In genomic region chr15:81086644-81087480, GRCm38 (mm10) we compare ENCODE assay signal across 9 mouse cellular contexts.
DNase-seq lines count a peak whose midpoint lies in the region; ATAC-seq and TF ChIP-seq lines count a peak whose summit lies in the region.
"Had no signal": no experiment of that assay in that cellular context is flagged by ENCODE, and none has a peak within 500 bp of the region (broad histone marks: within the 10 kb centered on the region; RNA-seq: fewer than 3 reads in every experiment).

No protein-coding gene starts in this region.

- ATAC-seq in midbrain, embryonic 11.5 days (ENCODE audit: low FRiP score), result no peak
- no peak for ATAC-seq in midbrain, embryonic 15.5 days (replicated peaks)
- ATAC-seq in intestine, postnatal 0 days, result no peak
- no peak for ATAC-seq in granulocyte monocyte progenitor cell, adult 5-6 weeks (replicated peaks; ENCODE audit: poor library complexity, severe bottlenecking)

- no peak overlapping the region for H3K27ac ChIP-seq in midbrain, embryonic 11.5 days (ENCODE audit: low read depth, low read length)
- H3K27ac ChIP-seq in midbrain, embryonic 15.5 days, result no peak overlapping the region
- H3K27ac ChIP-seq in intestine, postnatal 0 days (ENCODE audit: low read depth, low read length), result peak overlapping the region; percentile 11; the same call in 1 of the 2 replicates
- H3K27ac ChIP-seq: midbrain, embryonic 10.5 days had no signal

- no peak overlapping the region for H3K9ac ChIP-seq in midbrain, embryonic 11.5 days (ENCODE audit: low read length)
- no peak overlapping the region for H3K9ac ChIP-seq in midbrain, embryonic 15.5 days
- H3K9ac ChIP-seq in intestine, postnatal 0 days (ENCODE audit: low read depth, low read length), result no peak overlapping the region

- H3K4me1 ChIP-seq in midbrain, embryonic 11.5 days (ENCODE audit: control insufficient read depth, insufficient read depth, low read length), result peaks cover 6% of the 10 kb centered on the region
- H3K4me1 ChIP-seq in midbrain, embryonic 15.5 days, result peaks cover 9% of the 10 kb centered on the region
- H3K4me1 ChIP-seq in intestine, postnatal 0 days (replicated peaks; ENCODE audit: control insufficient read depth, insufficient read depth, low read length), result peaks cover 3% of the 10 kb centered on the region; the same call in 1 of the 2 replicates

- DNase-seq in midbrain, embryonic 11.5 days (ENCODE audit: low spot score, missing footprints), result peak; percentile 77
- peak; percentile 88 for DNase-seq in fibroblast of lung, adult 2 months (ENCODE audit: low read depth)
- DNase-seq in retina, embryonic 14.5 days (ENCODE audit: low spot score), result peak; percentile 26
- DNase-seq in left cerebral cortex, adult 8-10 months (ENCODE audit: low spot score in 2 of 2), result no peak
- DNase-seq in cerebellum, postnatal 25 days, result no peak

- H3K27me3 ChIP-seq in midbrain, embryonic 11.5 days (ENCODE audit: control insufficient read depth, insufficient read depth, low read length), result no peaks in the 10 kb centered on the region
- H3K27me3 ChIP-seq in midbrain, embryonic 15.5 days (replicated peaks), result no peaks in the 10 kb centered on the region
- H3K27me3 ChIP-seq in intestine, postnatal 0 days (replicated peaks; ENCODE audit: control insufficient read depth, insufficient read depth, low read length), result no peaks in the 10 kb centered on the region

- H3K9me3 ChIP-seq in midbrain, embryonic 11.5 days (ENCODE audit: control insufficient read depth, low read length), result no peaks in the 10 kb centered on the region
- H3K9me3 ChIP-seq in midbrain, embryonic 15.5 days, result no peaks in the 10 kb centered on the region
- H3K9me3 ChIP-seq in intestine, postnatal 0 days (ENCODE audit: control insufficient read depth), result no peaks in the 10 kb centered on the region
- H3K9me3 ChIP-seq: midbrain, embryonic 10.5 days had no signal

- 87% methylated on average over 8 of the region's 8 CpGs for WGBS in midbrain, embryonic 11.5 days
- 84% methylated on average over 8 of the region's 8 CpGs for WGBS in midbrain, embryonic 15.5 days
- 82% methylated on average over 8 of the region's 8 CpGs for WGBS in intestine, postnatal 0 days

- TF ChIP-seq CTCF in intestine, postnatal 0 days (IDR thresholded peaks at IDR 0.05; ENCODE audit: low read depth), result no peak

- no peaks in the 10 kb centered on the region for H3K36me3 ChIP-seq in midbrain, embryonic 11.5 days (ENCODE audit: control insufficient read depth, insufficient read depth, low read length)
- H3K36me3 ChIP-seq in midbrain, embryonic 15.5 days (replicated peaks), result no peaks in the 10 kb centered on the region
- no peaks in the 10 kb centered on the region for H3K36me3 ChIP-seq in intestine, postnatal 0 days (ENCODE audit: control insufficient read depth, insufficient read depth)
- H3K36me3 ChIP-seq: midbrain, embryonic 10.5 days had no signal

- no peak overlapping the region for H3K4me3 ChIP-seq in midbrain, embryonic 11.5 days (ENCODE audit: low read depth, low read length)
- no peak overlapping the region for H3K4me3 ChIP-seq in midbrain, embryonic 15.5 days
- no peak overlapping the region for H3K4me3 ChIP-seq in intestine, postnatal 0 days (ENCODE audit: low read depth, low read length)
- H3K4me3 ChIP-seq: midbrain, embryonic 10.5 days had no signal

- H3K4me2 ChIP-seq in midbrain, embryonic 11.5 days, result no peak overlapping the region
- H3K4me2 ChIP-seq in midbrain, embryonic 15.5 days, result no peak overlapping the region
- no peak overlapping the region for H3K4me2 ChIP-seq in intestine, postnatal 0 days (replicated peaks; ENCODE audit: low read depth)

Comparison
In these comparisons a context has a peak if more than half of its experiments do, and no peak if none do; other contexts are left out.
1. DNase-seq: peak in midbrain, embryonic 11.5 days (single experiment), fibroblast of lung, adult 2 months (single experiment) and retina, embryonic 14.5 days (single experiment); none in left cerebral cortex, adult 8-10 months (0 of 2) and cerebellum, postnatal 25 days (0 of 2).